Mouse (Mus musculus) kidney, embryonic 16.5 days (tissue): ENCODE measurements around the gene Plekha6. TPM values are rescaled to one million over a fixed set of nuclear protein-coding genes. Genes with fewer than 3 reads are reported as not detected.
A peak's percentile ranks its signal among the peaks of the same experiment; 100 is the strongest.

Experiments
- ATAC-seq: fragments of 200-750 bp; cut with Nextera tagmentation; 2 replicates; pipeline ENCODE4 v1.8.0; 2017; ENCODE audit warnings: moderate TSS enrichment; ENCODE audit not compliant: low FRiP score, low TSS enrichment
- H3K27ac ChIP-seq: fragments of 300-500 bp; sonication (generic); 2 replicates; pipeline ENCODE4 v1.5.1; 2014; ENCODE audit warnings: low read length
- H3K27me3 ChIP-seq: fragments of 300-500 bp; sonication (generic); 2 replicates; pipeline ENCODE4 v1.6.1; 2014; ENCODE audit warnings: low read length, control low read depth, mixed read lengths; ENCODE audit not compliant: insufficient read depth
- H3K36me3 ChIP-seq: fragments of 300-500 bp; sonication (generic); 2 replicates; pipeline ENCODE4 v1.6.1; 2014; ENCODE audit warnings: low read length, control low read depth, mixed read lengths; ENCODE audit not compliant: insufficient read depth
- H3K4me1 ChIP-seq: fragments of 300-500 bp; sonication (generic); 2 replicates; pipeline ENCODE4 v1.6.1; 2014; ENCODE audit warnings: low read length, control low read depth, mixed read lengths; ENCODE audit not compliant: insufficient read depth
- H3K4me2 ChIP-seq: fragments of 300-500 bp; sonication (generic); replicated peaks from 2 replicates; pipeline ENCODE4 v1.6.1; 2014; ENCODE audit warnings: low read depth, low read length
- H3K4me3 ChIP-seq: fragments of 300-500 bp; sonication (generic); 2 replicates; pipeline ENCODE4 v1.5.1; 2014; ENCODE audit warnings: mild to moderate bottlenecking, low read length
- H3K9ac ChIP-seq: fragments of 300-500 bp; sonication (generic); replicated peaks from 2 replicates; pipeline ENCODE4 v1.6.1; 2014; ENCODE audit warnings: low read length
- H3K9me3 ChIP-seq: fragments of 300-500 bp; sonication (generic); 2 replicates; pipeline ENCODE4 v1.6.1; 2016; ENCODE audit warnings: low read length, control low read depth
- WGBS: fragments of 180-500 bp; shearing (Covaris S2); extraction: QIAGEN DNeasy Blood & Tissue Kit; methylation state at CpG from one replicate; pipeline ENCODE4 v1.1.7; 2014; 5-methylcytosine and 5-hydroxymethylcytosine counted together
- polyA plus RNA-seq: library from polyadenylated mRNA; unstranded; fragments of >200 nt; fragmentation: Nextera tagmentation; extraction: Ambion mirVana; gene quantifications from 2 replicates; pipeline ENCODE4 v1.2.1, GENCODE M21; 2015

Plekha6 gene
- polyA plus RNA-seq, 1 experiment from 2014 or later: 9.7 TPM

GRCm38 (mm10) chr1:133135808-133136207 lies 28.2 kb upstream of the Plekha6 start:
- peaks cover 18% of the 10 kb centered on the region for H3K4me1 ChIP-seq
- H3K9ac ChIP-seq: peak overlapping the region; percentile 29; the same call in 1 of the 2 replicates
- ATAC-seq: no peak
- no peak overlapping the region for H3K27ac ChIP-seq
- H3K4me3 ChIP-seq: peak overlapping the region; percentile 87
- H3K9me3 ChIP-seq: no peaks in the 10 kb centered on the region
- peak overlapping the region; percentile 90 for H3K4me2 ChIP-seq
- H3K36me3 ChIP-seq: peaks cover 40% of the 10 kb centered on the region
- 55% methylated on average over 5 of the region's 5 CpGs for WGBS
- H3K27me3 ChIP-seq: no peaks in the 10 kb centered on the region

- H3K4me1 ChIP-seq: peaks cover 18% of the 10 kb centered on the region
- WGBS: 90% methylated on average over 1 of the region's 1 CpGs
- H3K4me3 ChIP-seq: no peak overlapping the region
- no peaks in the 10 kb centered on the region for H3K27me3 ChIP-seq
- no peak overlapping the region for H3K4me2 ChIP-seq
- H3K27ac ChIP-seq: no peak overlapping the region
- H3K36me3 ChIP-seq: peaks cover 51% of the 10 kb centered on the region
- ATAC-seq: no peak
- no peaks in the 10 kb centered on the region for H3K9me3 ChIP-seq
- H3K9ac ChIP-seq: no peak overlapping the region
Observed at GRCm38 (mm10) chr1:133138401-133138800, 25.6 kb upstream of the Plekha6 start.

- H3K27ac ChIP-seq: peak overlapping the region; percentile 52; the same call in 1 of the 2 replicates
- H3K4me2 ChIP-seq: 0 out of 2 replicates have a peak overlapping the region, but pooled peaks have one; percentile 17
- WGBS: 52% methylated on average over 19 of the region's 22 CpGs
- no peak overlapping the region for H3K4me3 ChIP-seq
- peaks cover 6% of the 10 kb centered on the region for H3K36me3 ChIP-seq
- no peaks in the 10 kb centered on the region for H3K4me1 ChIP-seq
- no peak overlapping the region for H3K9ac ChIP-seq
- H3K27me3 ChIP-seq: no peaks in the 10 kb centered on the region
- H3K9me3 ChIP-seq: no peaks in the 10 kb centered on the region
- peak; percentile 79; the same call in 1 of the 2 replicates for ATAC-seq
Observed at GRCm38 (mm10) chr1:133146014-133147009, 17.7 kb upstream of the Plekha6 start.

GRCm38 (mm10) chr1:133147324-133147723 lies 16.7 kb upstream of the Plekha6 start:
- H3K4me1 ChIP-seq: no peaks in the 10 kb centered on the region
- no peaks in the 10 kb centered on the region for H3K27me3 ChIP-seq
- H3K4me3 ChIP-seq: no peak overlapping the region
- H3K36me3 ChIP-seq: 0 out of 2 replicates have a peak, but pooled peaks cover 3% of the 10 kb centered on the region
- ATAC-seq: no peak
- no peak overlapping the region for H3K4me2 ChIP-seq
- H3K9me3 ChIP-seq: no peaks in the 10 kb centered on the region
- H3K27ac ChIP-seq: no peak overlapping the region
- WGBS: 65% methylated on average over 5 of the region's 5 CpGs
- no peak overlapping the region for H3K9ac ChIP-seq

GRCm38 (mm10) chr1:133148122-133148521 lies 15.9 kb upstream of the Plekha6 start:
- WGBS: 93% methylated on average over 8 of the region's 8 CpGs
- Histone ChIP-seq H3K4me1 (no peaks in the 10 kb centered on the region), H3K9ac (no peak overlapping the region), H3K4me2 (no peak overlapping the region), H3K4me3 (no peak overlapping the region), H3K9me3 (no peaks in the 10 kb centered on the region), H3K36me3 (no peaks in the 10 kb centered on the region), H3K27me3 (no peaks in the 10 kb centered on the region), H3K27ac (no peak overlapping the region)
- ATAC-seq: no peak

GRCm38 (mm10) chr1:133150556-133150955 lies 13.5 kb upstream of the Plekha6 start:
- Histone ChIP-seq H3K4me3 (no peak overlapping the region), H3K9ac (no peak overlapping the region), H3K4me1 (no peaks in the 10 kb centered on the region), H3K27ac (no peak overlapping the region), H3K9me3 (no peaks in the 10 kb centered on the region), H3K27me3 (no peaks in the 10 kb centered on the region), H3K4me2 (no peak overlapping the region), H3K36me3 (no peaks in the 10 kb centered on the region)
- 92% methylated on average over 2 of the region's 2 CpGs for WGBS
- ATAC-seq: no peak

- H3K36me3 ChIP-seq: no peaks in the 10 kb centered on the region
- H3K27ac ChIP-seq: no peak overlapping the region
- H3K4me1 ChIP-seq: no peaks in the 10 kb centered on the region
- ATAC-seq: no peak
- WGBS: 89% methylated on average over 3 of the region's 3 CpGs
- H3K4me3 ChIP-seq: no peak overlapping the region
- H3K4me2 ChIP-seq: no peak overlapping the region
- no peaks in the 10 kb centered on the region for H3K27me3 ChIP-seq
- H3K9ac ChIP-seq: no peak overlapping the region
- no peaks in the 10 kb centered on the region for H3K9me3 ChIP-seq
Observed at GRCm38 (mm10) chr1:133152213-133152612, 11.8 kb upstream of the Plekha6 start.

- WGBS: 85% methylated on average over 6 of the region's 6 CpGs
- H3K4me3 ChIP-seq: no peak overlapping the region
- no peak for ATAC-seq
- no peaks in the 10 kb centered on the region for H3K36me3 ChIP-seq
- H3K9ac ChIP-seq: no peak overlapping the region
- H3K9me3 ChIP-seq: no peaks in the 10 kb centered on the region
- H3K27me3 ChIP-seq: peaks cover 1% of the 10 kb centered on the region; the same call in 1 of the 2 replicates
- peaks cover 10% of the 10 kb centered on the region; the same call in 1 of the 2 replicates for H3K4me1 ChIP-seq
- H3K4me2 ChIP-seq: no peak overlapping the region
- no peak overlapping the region for H3K27ac ChIP-seq
Observed at GRCm38 (mm10) chr1:133155270-133155669, 8.7 kb upstream of the Plekha6 start.

- Histone ChIP-seq H3K4me1 (peaks cover 15% of the 10 kb centered on the region), H3K9me3 (no peaks in the 10 kb centered on the region), H3K27ac (peak overlapping the region; percentile 46; the same call in 1 of the 2 replicates), H3K4me3 (no peak overlapping the region), H3K9ac (no peak overlapping the region), H3K27me3 (peaks cover 35% of the 10 kb centered on the region), H3K4me2 (peak overlapping the region; percentile 13), H3K36me3 (no peaks in the 10 kb centered on the region)
- 24% methylated on average over 7 of the region's 7 CpGs for WGBS
- ATAC-seq: peak; percentile 46; the same call in 1 of the 2 replicates
Observed at GRCm38 (mm10) chr1:133159128-133159564, 4.9 kb upstream of the Plekha6 start.

GRCm38 (mm10) chr1:133161559-133161958 lies 2.5 kb upstream of the Plekha6 start:
- no peaks in the 10 kb centered on the region for H3K9me3 ChIP-seq
- no peak for ATAC-seq
- no peak overlapping the region for H3K4me2 ChIP-seq
- peaks cover 48% of the 10 kb centered on the region for H3K27me3 ChIP-seq
- WGBS: 57% methylated on average over 4 of the region's 4 CpGs
- H3K27ac ChIP-seq: peak overlapping the region; percentile 45; the same call in 1 of the 2 replicates
- H3K36me3 ChIP-seq: no peaks in the 10 kb centered on the region
- no peak overlapping the region for H3K4me3 ChIP-seq
- no peak overlapping the region for H3K9ac ChIP-seq
- peaks cover 21% of the 10 kb centered on the region for H3K4me1 ChIP-seq
